Mouse (Mus musculus) midbrain, embryonic 15.5 days (tissue): ENCODE data around the gene Pop5. TPM values are rescaled to one million over a fixed set of nuclear protein-coding genes. Genes with fewer than 3 reads are reported as not detected.

Experiments used
- ATAC-seq: fragments of 200-750 bp; cut with Nextera tagmentation; replicated peaks from 2 replicates; pipeline ENCODE4 v1.8.0; 2017; ENCODE audit warnings: moderate TSS enrichment
- H3K27ac ChIP-seq: fragments of 300-500 bp; sonication (generic); 2 replicates; pipeline ENCODE4 v1.5.1; 2015; ENCODE audit warnings: mild to moderate bottlenecking, inconsistent platforms
- H3K27me3 ChIP-seq: fragments of 300-500 bp; sonication (generic); replicated peaks from 2 replicates; pipeline ENCODE4 v1.6.1; 2015; ENCODE audit warnings: inconsistent platforms
- H3K36me3 ChIP-seq: fragments of 300-500 bp; sonication (generic); replicated peaks from 2 replicates; pipeline ENCODE4 v1.6.1; 2015; ENCODE audit warnings: inconsistent platforms
- H3K4me1 ChIP-seq: fragments of 300-500 bp; sonication (generic); 2 replicates; pipeline ENCODE4 v1.6.1; 2015; ENCODE audit warnings: inconsistent platforms
- H3K4me2 ChIP-seq: fragments of 300-500 bp; sonication (generic); 2 replicates; pipeline ENCODE4 v1.6.1; 2015; ENCODE audit warnings: inconsistent platforms, mild to moderate bottlenecking, moderate library complexity
- H3K4me3 ChIP-seq: fragments of 300-500 bp; sonication (generic); 2 replicates; pipeline ENCODE4 v1.5.1; 2015; ENCODE audit warnings: mild to moderate bottlenecking, inconsistent platforms
- H3K9ac ChIP-seq: fragments of 300-500 bp; sonication (generic); 2 replicates; pipeline ENCODE4 v1.6.1; 2015; ENCODE audit warnings: mild to moderate bottlenecking, inconsistent platforms
- H3K9me3 ChIP-seq: fragments of 300-500 bp; sonication (generic); 2 replicates; pipeline ENCODE4 v1.6.1; 2016; ENCODE audit warnings: inconsistent platforms
- WGBS: fragments of 180-500 bp; shearing (Covaris S2); methylation state at CpG from one replicate; pipeline ENCODE4 v1.1.7; 2015; ENCODE audit warnings: mixed read lengths; 5-methylcytosine and 5-hydroxymethylcytosine counted together
- polyA plus RNA-seq: library from polyadenylated mRNA; unstranded; fragments of >200 nt; fragmentation: Nextera tagmentation; extraction: Ambion mirVana; gene quantifications from 2 replicates; pipeline ENCODE4 v1.2.1, GENCODE M21; 2015

Pop5 gene
- polyA plus RNA-seq, 1 experiment from 2014 or later: 93.6 TPM

GRCm38 (mm10) chr5:115220931-115221640 lies 14.6 kb upstream of the Pop5 start:
- Histone ChIP-seq H3K4me2 (no peak overlapping the region), H3K27ac (no peak overlapping the region), H3K9ac (no peak overlapping the region), H3K9me3 (no peaks in the 10 kb centered on the region), H3K27me3 (no peaks in the 10 kb centered on the region), H3K36me3 (no peaks in the 10 kb centered on the region), H3K4me1 (no peaks in the 10 kb centered on the region), H3K4me3 (no peak overlapping the region)
- 38% methylated on average over 13 of the region's 13 CpGs for WGBS
- no peak for ATAC-seq

- H3K36me3 ChIP-seq: no peaks in the 10 kb centered on the region
- 71% methylated on average over 3 of the region's 3 CpGs for WGBS
- H3K9me3 ChIP-seq: no peaks in the 10 kb centered on the region
- H3K27me3 ChIP-seq: no peaks in the 10 kb centered on the region
- ATAC-seq: no peak
- H3K4me3 ChIP-seq: no peak overlapping the region
- no peak overlapping the region for H3K9ac ChIP-seq
- no peaks in the 10 kb centered on the region for H3K4me1 ChIP-seq
- H3K4me2 ChIP-seq: no peak overlapping the region
- H3K27ac ChIP-seq: no peak overlapping the region
Measured at GRCm38 (mm10) chr5:115222485-115222884, 13.2 kb upstream of the Pop5 start.

GRCm38 (mm10) chr5:115230830-115231551 lies 4.6 kb upstream of the Pop5 start:
- WGBS: 56% methylated on average over 15 of the region's 15 CpGs
- H3K9me3 ChIP-seq: no peaks in the 10 kb centered on the region
- no peak overlapping the region for H3K4me2 ChIP-seq
- H3K36me3 ChIP-seq: no peaks in the 10 kb centered on the region
- H3K4me1 ChIP-seq: peaks cover 8% of the 10 kb centered on the region
- H3K4me3 ChIP-seq: no peak overlapping the region
- H3K27ac ChIP-seq: no peak overlapping the region
- peaks cover 9% of the 10 kb centered on the region for H3K27me3 ChIP-seq
- H3K9ac ChIP-seq: no peak overlapping the region
- ATAC-seq: no peak

GRCm38 (mm10) chr5:115231552-115232120 lies 4.0 kb upstream of the Pop5 start:
- Histone ChIP-seq H3K4me2 (no peak overlapping the region), H3K9me3 (no peaks in the 10 kb centered on the region), H3K36me3 (no peaks in the 10 kb centered on the region), H3K4me3 (no peak overlapping the region), H3K27me3 (peaks cover 12% of the 10 kb centered on the region), H3K4me1 (peaks cover 8% of the 10 kb centered on the region), H3K27ac (no peak overlapping the region), H3K9ac (no peak overlapping the region)
- 36% methylated on average over 16 of the region's 16 CpGs for WGBS
- ATAC-seq: no peak

- H3K4me1 ChIP-seq: peaks cover 10% of the 10 kb centered on the region
- H3K9ac ChIP-seq: no peak overlapping the region
- no peaks in the 10 kb centered on the region for H3K36me3 ChIP-seq
- peaks cover 12% of the 10 kb centered on the region for H3K27me3 ChIP-seq
- no peaks in the 10 kb centered on the region for H3K9me3 ChIP-seq
- H3K4me3 ChIP-seq: no peak overlapping the region
- WGBS: 78% methylated on average over 6 of the region's 6 CpGs
- ATAC-seq: no peak
- no peak overlapping the region for H3K4me2 ChIP-seq
- H3K27ac ChIP-seq: no peak overlapping the region
Measured at GRCm38 (mm10) chr5:115232516-115232915, 3.1 kb upstream of the Pop5 start.

- Histone ChIP-seq H3K27ac (no peak overlapping the region), H3K4me1 (peaks cover 12% of the 10 kb centered on the region), H3K9ac (no peak overlapping the region), H3K4me3 (no peak overlapping the region), H3K27me3 (peaks cover 12% of the 10 kb centered on the region), H3K4me2 (no peak overlapping the region), H3K36me3 (no peaks in the 10 kb centered on the region), H3K9me3 (no peaks in the 10 kb centered on the region)
- WGBS: 93% methylated on average over 14 of the region's 14 CpGs
- no peak for ATAC-seq
Measured at GRCm38 (mm10) chr5:115233031-115233780, 2.4 kb upstream of the Pop5 start.

- WGBS: 55% methylated on average over 6 of the region's 6 CpGs
- no peak for ATAC-seq
- Histone ChIP-seq H3K9ac (no peak overlapping the region), H3K27me3 (peaks cover 12% of the 10 kb centered on the region), H3K4me3 (no peak overlapping the region), H3K4me1 (peaks cover 22% of the 10 kb centered on the region), H3K36me3 (no peaks in the 10 kb centered on the region), H3K4me2 (peak overlapping the region; percentile 69), H3K27ac (no peak overlapping the region), H3K9me3 (no peaks in the 10 kb centered on the region)
Measured at GRCm38 (mm10) chr5:115234519-115234918, 1.1 kb upstream of the Pop5 start.

GRCm38 (mm10) chr5:115235323-115235771 lies 289 bp upstream of the Pop5 start:
- Histone ChIP-seq H3K27me3 (peaks cover 12% of the 10 kb centered on the region), H3K4me3 (peak overlapping the region; percentile 46), H3K27ac (peak overlapping the region; percentile 16), H3K9me3 (no peaks in the 10 kb centered on the region), H3K4me2 (peak overlapping the region; percentile 69), H3K36me3 (peaks cover 5% of the 10 kb centered on the region), H3K9ac (peak overlapping the region; percentile 60), H3K4me1 (peaks cover 22% of the 10 kb centered on the region)
- under 1% methylated on average over 45 of the region's 45 CpGs for WGBS
- ATAC-seq: peak; percentile 65

GRCm38 (mm10) chr5:115237803-115238728 lies 2.4 kb downstream of the Pop5 start:
- Histone ChIP-seq H3K27me3 (peaks cover 12% of the 10 kb centered on the region), H3K4me1 (peaks cover 22% of the 10 kb centered on the region), H3K36me3 (peaks cover 29% of the 10 kb centered on the region), H3K9ac (peak overlapping the region; percentile 73), H3K4me3 (peak overlapping the region; percentile 74), H3K9me3 (no peaks in the 10 kb centered on the region), H3K27ac (peak overlapping the region; percentile 73), H3K4me2 (peak overlapping the region; percentile 63)
- WGBS: under 1% methylated on average over 88 of the region's 88 CpGs
- peak; percentile 86 for ATAC-seq

- ATAC-seq: no peak
Measured at GRCm38 (mm10) chr5:115238729-115239195, 3.1 kb downstream of the Pop5 start.

GRCm38 (mm10) chr5:115240191-115240590 lies 4.6 kb downstream of the Pop5 start:
- 86% methylated on average over 11 of the region's 11 CpGs for WGBS
- H3K27me3 ChIP-seq: 0 out of 2 replicates have a peak, but pooled peaks cover 3% of the 10 kb centered on the region
- H3K4me3 ChIP-seq: no peak overlapping the region
- H3K9ac ChIP-seq: no peak overlapping the region
- peaks cover 19% of the 10 kb centered on the region for H3K4me1 ChIP-seq
- ATAC-seq: no peak
- H3K9me3 ChIP-seq: no peaks in the 10 kb centered on the region
- no peak overlapping the region for H3K27ac ChIP-seq
- H3K4me2 ChIP-seq: no peak overlapping the region
- peaks cover 49% of the 10 kb centered on the region for H3K36me3 ChIP-seq

More at GRCm38 (mm10) chr5:115238729-115239195, 3.1 kb downstream of the Pop5 start:
- Histone ChIP-seq H3K27ac (no peak overlapping the region), H3K9me3 (no peaks in the 10 kb centered on the region), H3K36me3 (peaks cover 36% of the 10 kb centered on the region), H3K4me3 (peak overlapping the region; percentile 74), H3K9ac (peak overlapping the region; percentile 73; the same call in 1 of the 2 replicates), H3K4me2 (peak overlapping the region; percentile 63), H3K4me1 (peaks cover 22% of the 10 kb centered on the region), H3K27me3 (peaks cover 12% of the 10 kb centered on the region)
- 7% methylated on average over 11 of the region's 11 CpGs for WGBS
